Mouse (Mus musculus) heart, adult 2 months (tissue): ENCODE data around the gene Nipsnap2.

Source experiments
- CTCF ChIP-seq: fragments of 200-600 bp; IDR thresholded peaks from 2 replicates; pipeline ENCODE4 v1.8.1; 2022; ENCODE audit warnings: antibody characterized with exemption, mild to moderate bottlenecking, moderate library complexity
- EP300 ChIP-seq: fragments of 200-500 bp; IDR thresholded peaks from 2 replicates; pipeline ENCODE4 v1.6.1; 2011; ENCODE audit warnings: low read depth, low read length, control low read depth; ENCODE audit not compliant: insufficient read depth
- POLR2A ChIP-seq: fragments of 200-500 bp; IDR thresholded peaks from 2 replicates; pipeline ENCODE4 v1.6.1; 2011; ENCODE audit warnings: mild to moderate bottlenecking, low read depth, low read length, control low read depth; ENCODE audit not compliant: insufficient read depth

DNA sequence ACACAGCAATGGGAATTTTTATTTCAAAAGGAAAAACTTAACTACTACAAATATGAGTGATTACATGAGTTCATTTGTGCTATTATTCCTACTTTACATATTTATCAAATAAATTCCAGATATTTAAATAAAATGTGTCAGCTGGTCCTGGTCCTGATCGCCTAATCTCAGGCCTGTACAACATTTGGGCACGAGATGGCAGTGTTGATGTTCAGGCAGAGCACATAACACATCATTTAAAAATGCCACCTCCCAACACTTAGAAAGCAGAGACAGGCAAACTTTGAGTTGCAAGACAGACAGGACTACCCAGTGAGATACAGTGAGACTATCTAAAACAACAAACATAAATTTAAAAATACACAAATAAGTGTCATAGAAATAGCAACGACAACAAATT lies 57.3 kb downstream of the Nipsnap2 start:
- TF ChIP-seq POLR2A = no peak
- peak; percentile 61 for TF ChIP-seq CTCF
- TF ChIP-seq EP300 = 0 out of 2 replicates have a peak, but pooled peaks have one; percentile 17
